Mouse (Mus musculus) lung, postnatal 0 days (tissue): ENCODE results near the gene Clns1a.

Source experiments
- CTCF ChIP-seq: IDR thresholded peaks from 2 replicates; pipeline ENCODE4 v1.5.1; 2016; ENCODE audit warnings: antibody characterized with exemption, mild to moderate bottlenecking
- EP300 ChIP-seq: IDR thresholded peaks from 2 replicates; pipeline ENCODE4 v1.6.1; 2016; ENCODE audit warnings: antibody characterized with exemption, mild to moderate bottlenecking, control low read depth

- TF ChIP-seq CTCF (no peak), EP300 (no peak)
These were observed 71.4 kb downstream of the Clns1a start for GRCm38 (mm10) chr7:97767841-97768240.
